Mouse (Mus musculus): ENCODE measurements around the gene Rel.
"Not testable (repeated sequence)": the region's sequence is repeated elsewhere in the genome, so short reads cannot be mapped to it uniquely, and the experiment has no call there.

Gene Rel

GRCm38 (mm10) chr11:23770760-23771506 is at the start of gene Rel:
Gene Rel (minus strand): TSS chr11:23770970.
- peak; percentile 63 to 88 for DNase-seq (ENCODE audit: low spot score in 2 of 2)

GRCm38 (mm10) chr11:23818745-23819144 is 48.0 kb upstream of the Rel start:
- no peak for DNase-seq (ENCODE audit: low spot score in 2 of 2)

DNA sequence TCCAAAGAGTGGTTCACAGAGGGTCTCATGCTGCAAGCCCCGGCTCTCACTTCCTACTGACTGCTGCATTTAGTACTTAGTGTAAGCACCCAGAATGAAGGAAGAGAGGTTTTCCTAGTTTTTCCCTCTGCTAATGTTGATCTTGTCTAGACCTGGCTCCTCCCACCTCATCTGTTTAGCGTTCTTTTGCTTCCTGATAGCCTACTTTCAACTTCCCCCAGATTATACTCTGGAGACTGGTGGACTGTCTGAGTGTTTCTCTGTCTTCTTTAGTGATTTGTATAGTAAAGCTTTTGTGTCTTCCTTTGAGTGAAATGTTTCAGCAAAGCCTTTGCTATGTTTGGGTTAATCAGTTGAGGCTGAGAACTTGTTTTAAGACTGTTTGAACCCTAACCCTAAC is 40.0 kb upstream of the Rel start:
- no peak for DNase-seq (ENCODE audit: low spot score in 2 of 2)

- DNase-seq (ENCODE audit: low spot score in 2 of 2), result no peak
These were observed 34.9 kb upstream of the Rel start for GRCm38 (mm10) chr11:23805716-23806115.

GRCm38 (mm10) chr11:23803136-23803535 is 32.4 kb upstream of the Rel start:
- no peak for DNase-seq (ENCODE audit: low spot score in 2 of 2)

GRCm38 (mm10) chr11:23802256-23802655 is 31.5 kb upstream of the Rel start:
- DNase-seq (ENCODE audit: low spot score in 2 of 2), result no peak

GRCm38 (mm10) chr11:23801851-23802250 is 31.1 kb upstream of the Rel start:
- no peak for DNase-seq (ENCODE audit: low spot score in 2 of 2)

DNA sequence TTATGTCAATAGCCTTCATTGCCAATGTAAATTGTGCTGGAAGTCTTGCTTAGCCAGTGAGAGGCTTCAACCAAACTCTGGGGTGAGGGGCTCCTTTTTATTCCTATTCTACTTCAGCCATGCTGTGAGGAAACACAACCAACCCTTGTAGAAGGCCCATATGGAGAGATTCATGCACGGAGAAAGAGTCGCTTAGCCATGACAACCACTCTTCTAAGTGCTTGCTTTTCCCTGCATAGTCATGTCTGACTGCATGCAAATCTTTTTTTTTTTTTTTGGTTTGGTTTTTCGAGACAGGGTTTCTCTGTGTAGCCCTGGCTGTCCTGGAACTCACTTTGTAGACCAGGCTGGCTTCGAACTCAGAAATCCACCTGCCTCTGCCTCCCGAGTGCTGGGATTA is 12.9 kb upstream of the Rel start:
- not testable (repeated sequence) for DNase-seq (ENCODE audit: low spot score in 2 of 2)

DNA sequence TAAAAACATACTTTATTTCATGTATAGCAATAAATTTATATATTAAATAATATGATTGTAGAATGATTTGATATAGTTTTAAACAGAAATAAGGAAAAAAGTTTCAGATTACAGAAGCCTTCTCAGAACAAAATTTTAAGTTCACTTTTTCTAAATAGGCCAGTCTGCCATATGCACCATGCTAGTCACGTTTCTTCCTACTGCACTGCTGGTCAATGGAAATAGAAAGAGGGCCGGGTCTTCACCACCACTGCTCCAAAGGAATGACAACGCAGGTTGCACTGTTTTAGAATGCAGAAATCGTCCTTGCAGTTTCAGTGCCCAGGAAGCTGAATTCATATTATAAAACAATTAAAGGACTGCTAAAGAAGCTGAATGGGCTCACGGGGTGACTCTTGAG is 12.3 kb upstream of the Rel start:
- DNase-seq (ENCODE audit: low spot score in 2 of 2), result no peak

- DNase-seq (ENCODE audit: low spot score in 2 of 2), result no peak
These were observed 11.3 kb upstream of the Rel start for GRCm38 (mm10) chr11:23782038-23782437.

GRCm38 (mm10) chr11:23778787-23779201 is 8.0 kb upstream of the Rel start:
- no peak for DNase-seq (ENCODE audit: low spot score in 2 of 2)

GRCm38 (mm10) chr11:23772471-23772870 is 1.7 kb upstream of the Rel start:
- DNase-seq (ENCODE audit: low spot score in 2 of 2), result no peak

DNA sequence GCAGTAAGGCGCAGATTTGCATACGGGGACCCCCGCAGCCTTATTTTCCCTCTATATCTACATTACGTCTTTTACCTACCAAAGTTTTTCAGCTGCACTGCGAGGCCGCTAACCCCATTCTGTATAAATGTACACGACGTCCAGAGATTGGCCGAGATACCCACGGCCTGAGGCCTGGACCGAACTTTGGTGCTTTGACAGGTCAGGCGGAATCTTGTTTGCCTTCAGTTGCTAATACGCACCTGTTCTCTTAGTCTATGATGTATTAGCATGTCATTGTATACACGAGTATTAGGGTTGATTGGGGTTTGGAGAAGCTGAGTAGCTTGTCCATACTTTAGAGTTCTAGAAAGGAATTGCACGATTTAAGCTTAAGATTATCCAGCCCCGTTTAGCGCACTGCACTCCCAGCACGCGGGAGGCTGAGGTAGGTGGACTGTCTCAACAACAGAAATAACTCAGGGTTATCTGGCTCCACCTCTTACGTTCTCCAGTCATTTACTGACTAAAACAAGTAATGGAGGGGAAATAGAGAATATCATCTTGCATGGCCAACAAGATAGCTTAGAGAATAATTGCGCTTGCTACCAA is 832 bp upstream of the Rel start:
- DNase-seq (ENCODE audit: low spot score in 2 of 2), result no peak

DNA sequence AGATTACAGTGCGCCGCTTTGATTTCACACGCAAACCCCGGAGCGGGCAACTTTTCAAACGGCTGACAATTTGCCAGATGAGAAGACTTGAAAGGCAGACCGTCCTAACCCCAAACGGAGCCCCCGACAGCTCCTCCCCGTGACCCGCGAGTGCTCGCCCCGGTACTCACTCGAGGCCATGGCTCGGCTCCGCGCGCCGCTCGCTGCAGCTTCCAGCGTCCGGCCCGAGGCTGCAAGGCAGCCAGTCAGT is 335 bp downstream of the Rel start:
- DNase-seq (ENCODE audit: low spot score in 2 of 2), result no peak

GRCm38 (mm10) chr11:23769686-23770509 is 872 bp downstream of the Rel start:
- DNase-seq (ENCODE audit: low spot score in 2 of 2), result peak in 1 of 2 experiments; percentile 3

- DNase-seq (ENCODE audit: low spot score in 2 of 2), result no peak
These were observed 1.7 kb downstream of the Rel start for GRCm38 (mm10) chr11:23769033-23769432.

DNA sequence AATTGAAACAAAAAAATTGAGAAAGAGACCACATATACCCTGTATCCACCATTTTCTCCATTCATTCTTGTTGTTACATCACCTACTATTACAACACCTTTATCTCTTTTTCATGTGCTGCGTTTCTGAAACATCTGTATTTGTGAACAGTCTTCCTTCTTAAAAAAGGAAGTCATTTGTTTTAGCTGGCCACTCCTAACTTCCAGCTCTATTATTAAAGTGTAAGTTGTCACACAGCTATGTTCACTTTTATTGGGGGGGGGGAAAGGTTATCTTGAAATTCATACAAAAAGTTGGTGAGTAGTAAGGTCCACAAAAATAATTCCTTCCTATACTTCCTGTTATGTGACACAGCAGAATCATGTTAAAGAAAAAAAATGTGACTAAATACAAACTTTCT is 2.8 kb downstream of the Rel start:
- no peak for DNase-seq (ENCODE audit: low spot score in 2 of 2)

DNA sequence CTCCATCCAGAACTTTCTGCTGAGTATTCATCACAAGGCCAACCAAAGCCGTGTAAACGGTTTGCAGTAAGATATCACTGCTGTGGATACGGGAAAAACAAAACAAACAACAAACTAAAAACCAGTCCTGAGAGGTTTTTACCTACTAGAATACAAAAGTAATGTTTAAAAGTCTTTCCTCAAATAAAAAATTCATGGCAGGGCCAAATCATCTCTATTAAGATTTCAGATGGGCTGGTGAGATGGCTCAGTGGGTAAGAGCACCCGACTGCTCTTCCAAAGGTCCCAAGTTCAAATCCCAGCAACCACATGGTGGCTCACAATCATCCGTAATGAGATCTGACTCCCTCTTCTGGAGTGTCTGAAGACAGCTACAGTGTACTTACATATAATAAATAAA is 3.4 kb downstream of the Rel start:
- not testable (repeated sequence) for DNase-seq (ENCODE audit: low spot score in 2 of 2)

DNA sequence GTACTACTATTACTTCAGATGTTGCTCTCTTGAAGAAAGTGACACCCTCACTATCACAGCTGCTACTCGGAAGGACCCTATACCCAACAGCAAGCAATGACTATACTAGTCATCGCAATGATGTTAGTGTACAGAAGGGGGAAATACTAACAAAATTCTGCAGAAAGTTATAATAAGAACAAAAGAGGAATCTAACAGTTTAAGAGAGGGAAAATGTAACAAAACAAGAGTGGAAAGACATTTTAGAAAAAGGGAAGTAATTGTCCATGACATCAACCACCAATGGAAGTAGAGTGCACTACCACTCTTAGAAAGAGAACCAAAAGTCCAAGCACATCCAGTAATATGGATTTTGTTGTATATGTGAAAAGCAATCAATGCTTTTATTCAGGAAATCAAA is 8.1 kb downstream of the Rel start:
- no peak for DNase-seq (ENCODE audit: low spot score in 2 of 2)

DNA sequence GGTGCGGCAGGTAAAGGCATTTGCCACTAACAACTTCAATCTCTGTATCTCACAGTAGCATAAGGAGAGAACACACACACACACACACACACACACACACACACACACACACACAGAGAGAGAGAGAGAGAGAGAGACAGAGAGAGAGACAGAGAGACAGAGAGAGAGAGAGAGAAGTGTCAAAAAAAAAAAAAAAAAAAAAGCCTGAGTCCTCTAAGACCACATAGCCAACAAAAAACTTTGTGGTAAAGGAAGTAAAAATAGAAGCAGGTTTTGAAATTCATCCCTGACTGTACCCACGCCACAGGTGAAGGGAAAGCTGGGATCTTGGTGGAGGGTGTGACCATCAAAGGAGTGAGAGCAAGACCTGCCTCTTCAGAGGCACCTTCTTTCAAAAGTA is 12.6 kb downstream of the Rel start:
- DNase-seq (ENCODE audit: low spot score in 2 of 2), result no peak

DNA sequence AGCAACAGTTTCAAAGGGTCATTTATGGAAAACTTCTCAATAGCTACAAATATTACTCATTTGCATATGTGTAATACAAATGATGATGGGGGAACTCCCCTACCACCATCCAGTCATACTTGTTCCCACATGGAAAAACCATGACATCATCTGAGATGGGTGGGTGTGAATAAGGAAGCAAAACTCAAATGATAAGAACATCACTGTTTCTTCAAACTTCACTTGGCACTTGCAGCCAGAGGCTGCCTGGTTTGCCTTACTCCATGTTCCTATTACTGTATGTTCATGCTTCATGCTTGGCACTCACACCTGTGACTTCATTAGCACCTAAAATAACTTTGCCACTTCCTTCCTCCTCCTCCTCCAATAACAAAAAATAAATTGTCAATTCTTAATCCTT is 16.4 kb downstream of the Rel start:
- DNase-seq (ENCODE audit: low spot score in 2 of 2), result no peak

GRCm38 (mm10) chr11:23753136-23753710 is 17.5 kb downstream of the Rel start:
- DNase-seq (ENCODE audit: low spot score in 2 of 2), result no peak

DNA sequence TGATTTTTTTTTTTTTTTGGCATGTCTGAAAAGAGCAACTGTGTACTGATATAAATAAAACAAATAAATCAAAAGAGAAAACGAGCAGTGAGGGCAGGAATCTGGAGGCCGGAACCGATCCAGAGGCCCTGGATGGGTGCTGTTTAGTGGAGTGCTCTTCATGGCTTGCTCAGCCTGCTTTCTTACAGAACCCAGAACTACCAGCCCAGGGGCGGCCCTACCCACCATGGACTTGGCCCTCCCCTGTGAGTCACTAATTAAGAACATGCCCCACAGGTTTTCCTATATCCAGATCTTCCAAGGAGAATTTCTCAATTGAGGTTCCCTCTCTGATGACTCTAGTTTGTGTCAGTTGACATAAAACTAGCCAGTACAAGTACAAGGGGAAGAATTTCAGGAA is 24.7 kb downstream of the Rel start:
- DNase-seq (ENCODE audit: low spot score in 2 of 2), result no peak

Data from cerebellum, postnatal 4 days (tissue).